Mouse (Mus musculus): ENCODE measurements around the gene Lat.

DNA sequence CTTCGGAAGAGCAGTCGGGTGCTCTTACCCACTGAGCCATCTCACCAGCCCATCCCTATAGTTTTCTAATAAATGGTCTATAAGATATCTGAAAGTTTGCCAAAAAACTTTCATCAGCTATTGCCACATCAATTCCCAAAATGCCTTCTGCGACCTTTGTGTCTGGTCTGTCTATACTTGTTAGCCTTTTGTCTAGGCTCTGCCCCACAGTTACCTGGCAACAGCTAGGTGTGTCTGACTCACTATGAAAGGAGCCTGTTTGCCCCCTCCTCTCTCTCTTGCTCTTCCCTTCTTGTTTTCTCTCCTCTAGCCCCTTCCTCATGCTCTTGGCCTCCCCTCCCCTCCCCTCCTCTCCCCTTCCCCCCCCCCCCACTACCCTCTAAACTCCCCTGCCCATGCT is 23.8 kb downstream of the Lat start:
- TF ChIP-seq EP300 (IDR thresholded peaks at IDR 0.05) (no peak), CTCF (IDR thresholded peaks at IDR 0.05) (no peak)
